Mouse (Mus musculus): ENCODE measurements at regions not wholly inside any gene's neighbourhood (a gene's known extent, or its start where the extent isn't known, plus 50 kb on each side); places are given as distances from the start of the nearest gene placed in this dataset.

DNA sequence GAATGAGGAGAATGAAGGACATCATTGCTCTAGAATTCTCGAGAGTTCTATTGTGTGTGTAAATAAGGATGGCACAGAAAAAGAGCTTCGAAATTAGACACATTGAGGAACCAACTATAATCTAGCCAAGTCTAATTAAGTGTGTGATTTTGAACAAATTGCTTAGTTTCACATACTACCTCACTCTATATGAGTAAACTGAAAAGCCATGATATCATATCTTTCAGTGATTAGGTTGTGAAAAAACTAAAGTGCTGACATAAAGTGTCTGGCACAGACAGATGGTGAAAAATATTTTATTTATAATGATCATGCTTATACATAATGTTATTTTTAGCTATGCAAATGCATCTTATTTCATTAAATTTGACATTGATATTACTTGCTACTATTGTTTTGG, 124.6 kb upstream of the Nrip1 start:
- H3K4me1 ChIP-seq (ENCODE audit: control insufficient read depth, insufficient read depth, low read length): no peaks in the 10 kb centered on the region
- 71% methylated on average over 2 of the region's 2 CpGs for WGBS
- no peaks in the 10 kb centered on the region for H3K36me3 ChIP-seq (replicated peaks; ENCODE audit: control insufficient read depth, insufficient read depth, low read depth, low read length)
- no peak overlapping the region for H3K4me3 ChIP-seq (ENCODE audit: low read depth, low read length)
- no peak overlapping the region for H3K27ac ChIP-seq (replicated peaks; ENCODE audit: low read depth, low read length)
- H3K9me3 ChIP-seq (replicated peaks; ENCODE audit: control insufficient read depth, low read length): no peaks in the 10 kb centered on the region
- H3K9ac ChIP-seq (replicated peaks; ENCODE audit: low read length): no peak overlapping the region
- H3K27me3 ChIP-seq (ENCODE audit: control insufficient read depth, insufficient read depth, low read length): no peaks in the 10 kb centered on the region
- H3K4me2 ChIP-seq (ENCODE audit: low read depth, low read length): no peak overlapping the region
- DNase-seq (ENCODE audit: low spot score) (no peak), ATAC-seq (replicated peaks; ENCODE audit: insufficient number of reproducible peaks, low FRiP score, low TSS enrichment, low read depth) (no peak)

DNA sequence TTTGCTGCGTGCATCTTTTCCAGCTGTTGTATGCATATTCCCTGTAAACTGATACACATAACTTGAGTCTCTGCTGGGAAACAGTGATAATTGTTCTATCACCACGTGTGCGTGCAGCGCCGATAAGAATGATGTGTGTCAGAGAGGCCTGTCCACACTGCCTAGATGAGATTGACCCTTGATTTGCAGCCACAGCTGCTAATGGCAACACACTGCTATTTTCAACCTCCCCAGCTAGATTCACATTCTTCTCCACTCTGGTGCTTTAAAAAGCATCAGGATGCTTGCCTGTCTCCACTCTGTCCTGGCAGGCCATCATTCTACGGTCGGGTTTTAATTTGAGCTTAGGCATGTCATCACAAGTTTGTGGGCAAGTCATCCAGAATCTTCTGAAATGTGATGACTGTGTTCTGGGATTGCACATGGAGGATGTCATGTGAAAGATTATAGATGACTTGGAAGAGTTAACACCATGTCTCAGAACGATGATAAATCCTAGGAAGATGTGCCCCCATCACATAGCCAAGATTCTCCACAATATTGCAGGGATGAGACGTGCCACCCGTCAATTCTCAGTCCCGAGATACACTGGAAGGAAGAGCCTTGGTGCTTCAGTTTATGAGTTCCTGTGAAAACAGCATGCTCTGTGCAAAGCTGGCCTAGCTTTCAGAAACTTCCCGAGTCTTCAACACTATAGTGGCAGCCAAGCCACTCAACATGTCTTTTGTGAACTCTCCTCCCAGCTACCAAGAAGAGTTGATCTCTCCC, 123.6 kb upstream of the Nrip1 start:
- Histone ChIP-seq H3K4me1 (ENCODE audit: control insufficient read depth, insufficient read depth, low read length) (no peaks in the 10 kb centered on the region), H3K27ac (replicated peaks; ENCODE audit: low read depth, low read length) (no peak overlapping the region), H3K9ac (replicated peaks; ENCODE audit: low read length) (no peak overlapping the region), H3K4me2 (ENCODE audit: low read depth, low read length) (no peak overlapping the region), H3K4me3 (ENCODE audit: low read depth, low read length) (no peak overlapping the region), H3K36me3 (replicated peaks; ENCODE audit: control insufficient read depth, insufficient read depth, low read depth, low read length) (no peaks in the 10 kb centered on the region), H3K9me3 (replicated peaks; ENCODE audit: control insufficient read depth, low read length) (no peaks in the 10 kb centered on the region), H3K27me3 (ENCODE audit: control insufficient read depth, insufficient read depth, low read length) (no peaks in the 10 kb centered on the region)
- DNase-seq (ENCODE audit: low spot score): no peak
- ATAC-seq (replicated peaks; ENCODE audit: insufficient number of reproducible peaks, low FRiP score, low TSS enrichment, low read depth): no peak
- WGBS: 84% methylated on average over 12 of the region's 12 CpGs

DNA sequence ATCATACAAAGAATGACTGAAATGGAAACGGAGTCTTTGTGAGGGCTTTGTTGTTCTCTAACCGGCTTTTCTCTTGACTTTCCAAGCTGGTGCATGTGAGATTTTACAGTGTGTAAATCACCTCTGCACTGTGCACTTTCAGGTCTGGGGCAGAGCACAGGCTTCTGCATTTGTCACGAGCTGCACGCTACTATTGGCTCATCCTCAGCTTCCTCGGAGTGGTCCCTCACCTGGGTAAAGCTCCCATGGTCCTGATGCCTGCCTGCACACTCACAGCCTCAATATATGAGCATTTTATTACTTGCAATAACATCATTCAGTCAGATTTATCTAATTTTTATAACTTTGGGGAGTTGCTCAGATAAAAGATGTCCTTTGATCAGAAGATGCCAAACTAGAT, 109.8 kb upstream of the Nrip1 start:
- no peak for ATAC-seq (replicated peaks; ENCODE audit: insufficient number of reproducible peaks, low FRiP score, low TSS enrichment, low read depth)
- Histone ChIP-seq H3K27me3 (ENCODE audit: control insufficient read depth, insufficient read depth, low read length) (no peaks in the 10 kb centered on the region), H3K4me3 (ENCODE audit: low read depth, low read length) (no peak overlapping the region)

DNA sequence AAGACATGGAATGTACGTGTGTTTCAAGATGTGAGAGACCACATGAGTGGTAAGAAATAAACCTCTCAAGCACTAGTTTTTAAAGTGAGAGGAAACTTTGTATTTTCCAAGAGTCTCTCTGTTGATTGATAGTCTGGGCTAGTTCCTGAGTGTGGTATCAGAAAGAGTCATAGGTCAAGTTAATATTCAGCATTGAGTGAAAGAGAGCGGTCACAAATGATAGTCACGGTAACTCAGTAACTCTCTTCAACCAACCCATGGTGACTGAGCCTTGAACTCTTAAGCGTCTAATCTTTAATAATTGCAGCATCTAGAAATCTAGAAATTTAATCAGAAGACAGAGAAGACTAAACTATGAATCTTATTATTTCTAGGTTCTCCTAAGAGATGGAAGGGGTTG, 108.3 kb upstream of the Nrip1 start:
- H3K9ac ChIP-seq (replicated peaks; ENCODE audit: low read length): no peak overlapping the region
- ATAC-seq (replicated peaks; ENCODE audit: insufficient number of reproducible peaks, low FRiP score, low TSS enrichment, low read depth) (no peak), DNase-seq (ENCODE audit: low spot score) (no peak)
- H3K9me3 ChIP-seq (replicated peaks; ENCODE audit: control insufficient read depth, low read length): no peaks in the 10 kb centered on the region
- H3K36me3 ChIP-seq (replicated peaks; ENCODE audit: control insufficient read depth, insufficient read depth, low read depth, low read length): no peaks in the 10 kb centered on the region
- H3K4me1 ChIP-seq (ENCODE audit: control insufficient read depth, insufficient read depth, low read length): no peaks in the 10 kb centered on the region
- no peak overlapping the region for H3K4me3 ChIP-seq (ENCODE audit: low read depth, low read length)
- WGBS: 93% methylated on average over 4 of the region's 4 CpGs
- H3K4me2 ChIP-seq (ENCODE audit: low read depth, low read length): no peak overlapping the region
- H3K27me3 ChIP-seq (ENCODE audit: control insufficient read depth, insufficient read depth, low read length): no peaks in the 10 kb centered on the region
- no peak overlapping the region for H3K27ac ChIP-seq (replicated peaks; ENCODE audit: low read depth, low read length)

More for the DNA sequence above, 109.8 kb upstream of the Nrip1 start:
- Histone ChIP-seq H3K9ac (replicated peaks; ENCODE audit: low read length) (no peak overlapping the region), H3K4me1 (ENCODE audit: control insufficient read depth, insufficient read depth, low read length) (no peaks in the 10 kb centered on the region), H3K36me3 (replicated peaks; ENCODE audit: control insufficient read depth, insufficient read depth, low read depth, low read length) (no peaks in the 10 kb centered on the region), H3K27ac (replicated peaks; ENCODE audit: low read depth, low read length) (no peak overlapping the region), H3K9me3 (replicated peaks; ENCODE audit: control insufficient read depth, low read length) (no peaks in the 10 kb centered on the region), H3K4me2 (ENCODE audit: low read depth, low read length) (no peak overlapping the region)
- DNase-seq (ENCODE audit: low spot score): no peak
- WGBS: 90% methylated on average over 5 of the region's 5 CpGs

DNA sequence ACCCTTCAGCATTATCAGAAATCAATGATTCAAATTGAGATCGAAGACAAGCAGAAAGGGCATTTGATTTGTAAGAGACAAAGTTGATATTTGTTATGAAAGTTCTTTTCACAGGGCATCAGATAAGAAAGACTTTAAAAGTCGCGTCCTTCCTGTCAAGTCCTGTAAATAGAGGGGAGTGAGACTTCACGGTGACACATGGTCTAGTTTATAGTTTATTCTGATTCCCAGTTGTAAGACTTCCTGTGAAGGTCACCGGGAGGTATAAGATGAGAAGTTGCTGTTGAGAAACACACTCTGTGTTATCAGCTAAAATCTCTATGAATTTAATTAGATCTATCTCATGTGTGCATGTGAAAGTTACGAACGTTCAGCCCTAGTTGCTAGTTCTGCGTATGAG, 103.8 kb upstream of the Nrip1 start:
- no peaks in the 10 kb centered on the region for H3K36me3 ChIP-seq (replicated peaks; ENCODE audit: control insufficient read depth, insufficient read depth, low read depth, low read length)
- 66% methylated on average over 8 of the region's 8 CpGs for WGBS
- no peak overlapping the region for H3K27ac ChIP-seq (replicated peaks; ENCODE audit: low read depth, low read length)
- no peak overlapping the region for H3K9ac ChIP-seq (replicated peaks; ENCODE audit: low read length)
- DNase-seq (ENCODE audit: low spot score) (no peak), ATAC-seq (replicated peaks; ENCODE audit: insufficient number of reproducible peaks, low FRiP score, low TSS enrichment, low read depth) (no peak)
- H3K4me2 ChIP-seq (ENCODE audit: low read depth, low read length): no peak overlapping the region
- H3K9me3 ChIP-seq (replicated peaks; ENCODE audit: control insufficient read depth, low read length): no peaks in the 10 kb centered on the region
- no peaks in the 10 kb centered on the region for H3K4me1 ChIP-seq (ENCODE audit: control insufficient read depth, insufficient read depth, low read length)
- H3K4me3 ChIP-seq (ENCODE audit: low read depth, low read length): no peak overlapping the region
- no peaks in the 10 kb centered on the region for H3K27me3 ChIP-seq (ENCODE audit: control insufficient read depth, insufficient read depth, low read length)

DNA sequence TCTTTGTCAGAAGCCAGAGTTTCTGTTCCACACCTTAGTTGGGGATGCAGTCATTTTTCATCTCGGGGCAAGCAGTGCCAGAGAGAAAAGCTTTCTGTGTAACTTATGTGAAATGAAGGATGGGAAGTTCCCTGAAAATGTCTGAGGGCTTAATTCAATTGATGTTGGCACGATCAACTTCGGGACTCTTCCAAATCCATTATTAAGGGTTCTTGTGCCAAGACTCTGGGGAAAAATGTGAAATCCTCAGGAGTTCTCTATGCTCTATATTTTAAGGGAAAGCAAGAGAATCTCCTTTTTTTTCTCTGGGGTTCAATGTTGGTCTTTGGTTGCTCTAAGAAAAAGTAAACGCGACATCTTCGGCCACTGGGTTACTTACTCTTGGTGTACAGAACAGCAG, 100.9 kb upstream of the Nrip1 start:
- Histone ChIP-seq H3K9me3 (replicated peaks; ENCODE audit: control insufficient read depth, low read length) (no peaks in the 10 kb centered on the region), H3K36me3 (replicated peaks; ENCODE audit: control insufficient read depth, insufficient read depth, low read depth, low read length) (no peaks in the 10 kb centered on the region), H3K4me3 (ENCODE audit: low read depth, low read length) (no peak overlapping the region), H3K4me1 (ENCODE audit: control insufficient read depth, insufficient read depth, low read length) (no peaks in the 10 kb centered on the region), H3K27ac (replicated peaks; ENCODE audit: low read depth, low read length) (no peak overlapping the region), H3K9ac (replicated peaks; ENCODE audit: low read length) (no peak overlapping the region), H3K4me2 (ENCODE audit: low read depth, low read length) (no peak overlapping the region), H3K27me3 (ENCODE audit: control insufficient read depth, insufficient read depth, low read length) (no peaks in the 10 kb centered on the region)
- ATAC-seq (replicated peaks; ENCODE audit: insufficient number of reproducible peaks, low FRiP score, low TSS enrichment, low read depth) (no peak), DNase-seq (ENCODE audit: low spot score) (no peak)
- 88% methylated on average over 6 of the region's 6 CpGs for WGBS

DNA sequence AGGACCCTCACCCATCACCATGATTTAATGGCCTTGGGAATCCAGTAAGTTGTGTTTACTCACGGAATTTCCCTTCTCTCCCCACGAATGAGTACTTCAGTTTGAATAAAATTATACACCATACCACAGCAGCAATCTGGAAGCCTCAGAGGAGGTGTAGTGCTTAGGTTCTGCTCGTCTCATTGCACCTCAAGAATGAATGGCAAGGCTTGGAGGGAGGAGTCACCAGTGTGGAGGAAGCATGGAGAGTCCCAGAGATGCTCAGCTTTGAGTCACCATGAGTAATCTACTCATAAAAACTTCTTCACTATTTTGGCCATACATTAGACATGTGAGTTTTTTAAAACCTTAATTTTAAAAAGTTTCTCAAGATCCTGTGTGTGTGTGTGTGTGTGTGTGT, 98.8 kb upstream of the Nrip1 start:
- no peaks in the 10 kb centered on the region for H3K27me3 ChIP-seq (ENCODE audit: control insufficient read depth, insufficient read depth, low read length)
- H3K4me2 ChIP-seq (ENCODE audit: low read depth, low read length): no peak overlapping the region
- no peak for DNase-seq (ENCODE audit: low spot score)
- no peak for ATAC-seq (replicated peaks; ENCODE audit: insufficient number of reproducible peaks, low FRiP score, low TSS enrichment, low read depth)
- 78% methylated on average over 3 of the region's 3 CpGs for WGBS
- H3K9me3 ChIP-seq (replicated peaks; ENCODE audit: control insufficient read depth, low read length): no peaks in the 10 kb centered on the region
- no peaks in the 10 kb centered on the region for H3K36me3 ChIP-seq (replicated peaks; ENCODE audit: control insufficient read depth, insufficient read depth, low read depth, low read length)
- H3K9ac ChIP-seq (replicated peaks; ENCODE audit: low read length): no peak overlapping the region
- H3K4me3 ChIP-seq (ENCODE audit: low read depth, low read length): no peak overlapping the region
- no peaks in the 10 kb centered on the region for H3K4me1 ChIP-seq (ENCODE audit: control insufficient read depth, insufficient read depth, low read length)
- no peak overlapping the region for H3K27ac ChIP-seq (replicated peaks; ENCODE audit: low read depth, low read length)

DNA sequence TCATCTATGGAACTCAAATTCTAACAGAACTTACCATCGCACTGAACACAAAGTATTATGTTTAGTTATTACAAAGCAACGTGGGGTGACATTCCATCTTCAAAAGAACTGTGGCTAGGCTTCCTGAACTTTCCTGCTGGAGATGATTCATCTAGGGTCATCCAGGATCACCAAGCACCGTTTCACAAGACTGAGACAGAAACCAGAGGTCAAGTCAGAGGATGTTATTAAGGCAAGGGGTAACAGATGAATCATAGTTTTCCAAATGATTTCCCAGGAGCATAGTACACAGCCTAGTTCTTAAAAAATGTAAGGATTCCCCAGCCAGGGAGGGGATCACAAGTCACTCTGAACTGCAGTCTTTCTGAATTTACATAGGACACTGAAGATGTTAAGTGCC, 97.5 kb upstream of the Nrip1 start:
- H3K27ac ChIP-seq (replicated peaks; ENCODE audit: low read depth, low read length): no peak overlapping the region
- DNase-seq (ENCODE audit: low spot score): no peak

More for the DNA sequence above, 97.5 kb upstream of the Nrip1 start:
- WGBS: 60% methylated on average over 3 of the region's 3 CpGs
- H3K9ac ChIP-seq (replicated peaks; ENCODE audit: low read length): no peak overlapping the region
- no peak overlapping the region for H3K4me3 ChIP-seq (ENCODE audit: low read depth, low read length)
- no peaks in the 10 kb centered on the region for H3K9me3 ChIP-seq (replicated peaks; ENCODE audit: control insufficient read depth, low read length)
- H3K4me2 ChIP-seq (ENCODE audit: low read depth, low read length): no peak overlapping the region
- H3K36me3 ChIP-seq (replicated peaks; ENCODE audit: control insufficient read depth, insufficient read depth, low read depth, low read length): no peaks in the 10 kb centered on the region
- ATAC-seq (replicated peaks; ENCODE audit: insufficient number of reproducible peaks, low FRiP score, low TSS enrichment, low read depth): no peak
- no peaks in the 10 kb centered on the region for H3K4me1 ChIP-seq (ENCODE audit: control insufficient read depth, insufficient read depth, low read length)
- H3K27me3 ChIP-seq (ENCODE audit: control insufficient read depth, insufficient read depth, low read length): no peaks in the 10 kb centered on the region

Data from embryonic facial prominence, embryonic 11.5 days (tissue).